Mouse (Mus musculus) spleen, adult 12 weeks (tissue): ENCODE measurements around the gene Gm5244.

Source experiments
- DNase-seq: peaks from one replicate; pipeline ENCODE4 v3.0.0; 2022; ENCODE audit warnings: low spot score

Gm5244 gene

GRCm38 (mm10) chr19:12846382-12846781 is at the start of gene Gm5244:
TSS of gene Gm5244 (plus strand) at chr19:12846682.
- DNase-seq = no peak

- DNase-seq = no peak
Measured at GRCm38 (mm10) chr19:12797071-12797470, 49.4 kb upstream of the Gm5244 start.

GRCm38 (mm10) chr19:12798404-12798803 is 48.1 kb upstream of the Gm5244 start:
- peak; percentile 19 for DNase-seq

GRCm38 (mm10) chr19:12799081-12799480 is 47.4 kb upstream of the Gm5244 start:
- DNase-seq = no peak

- DNase-seq = no peak
Measured at GRCm38 (mm10) chr19:12800621-12801020, 45.9 kb upstream of the Gm5244 start.

GRCm38 (mm10) chr19:12801046-12801445 is 45.4 kb upstream of the Gm5244 start:
- no peak for DNase-seq

GRCm38 (mm10) chr19:12802830-12803229 is 43.7 kb upstream of the Gm5244 start:
- DNase-seq = no peak

GRCm38 (mm10) chr19:12804237-12804636 is 42.2 kb upstream of the Gm5244 start:
- DNase-seq = no peak

GRCm38 (mm10) chr19:12805730-12806129 is 40.8 kb upstream of the Gm5244 start:
- no peak for DNase-seq

GRCm38 (mm10) chr19:12806214-12806613 is 40.3 kb upstream of the Gm5244 start:
- DNase-seq = no peak

- no peak for DNase-seq
Measured at GRCm38 (mm10) chr19:12812644-12813364, 33.7 kb upstream of the Gm5244 start.

GRCm38 (mm10) chr19:12813883-12814282 is 32.6 kb upstream of the Gm5244 start:
- DNase-seq = no peak

GRCm38 (mm10) chr19:12818507-12818906 is 28.0 kb upstream of the Gm5244 start:
- DNase-seq = no peak

GRCm38 (mm10) chr19:12820383-12820782 is 26.1 kb upstream of the Gm5244 start:
- DNase-seq = no peak

- DNase-seq = no peak
Measured at GRCm38 (mm10) chr19:12824549-12824948, 21.9 kb upstream of the Gm5244 start.

- DNase-seq = no peak
Measured at GRCm38 (mm10) chr19:12830823-12831430, 15.6 kb upstream of the Gm5244 start.

GRCm38 (mm10) chr19:12831559-12831958 is 14.9 kb upstream of the Gm5244 start:
- no peak for DNase-seq

- DNase-seq = no peak
Measured at GRCm38 (mm10) chr19:12833625-12834024, 12.9 kb upstream of the Gm5244 start.

- DNase-seq = no peak
Measured at GRCm38 (mm10) chr19:12838507-12838906, 8.0 kb upstream of the Gm5244 start.

GRCm38 (mm10) chr19:12856983-12857382 is 10.5 kb downstream of the Gm5244 start, which contains the start of gene Olfr1444:
TSS of gene Olfr1444 (plus strand) at chr19:12857283.
- DNase-seq = no peak

GRCm38 (mm10) chr19:12883555-12883954 is 37.1 kb downstream of the Gm5244 start, which contains the start of gene Olfr1445:
TSS of gene Olfr1445 (plus strand) at chr19:12883855.
- DNase-seq = no peak

GRCm38 (mm10) chr19:12893424-12893823 is 46.9 kb downstream of the Gm5244 start, which contains the start of gene Olfr1446:
TSS of gene Olfr1446 (minus strand) at chr19:12893524.
- DNase-seq = no peak
